ENCODE assay signal across 33 mouse cellular contexts in the genomic region with DNA sequence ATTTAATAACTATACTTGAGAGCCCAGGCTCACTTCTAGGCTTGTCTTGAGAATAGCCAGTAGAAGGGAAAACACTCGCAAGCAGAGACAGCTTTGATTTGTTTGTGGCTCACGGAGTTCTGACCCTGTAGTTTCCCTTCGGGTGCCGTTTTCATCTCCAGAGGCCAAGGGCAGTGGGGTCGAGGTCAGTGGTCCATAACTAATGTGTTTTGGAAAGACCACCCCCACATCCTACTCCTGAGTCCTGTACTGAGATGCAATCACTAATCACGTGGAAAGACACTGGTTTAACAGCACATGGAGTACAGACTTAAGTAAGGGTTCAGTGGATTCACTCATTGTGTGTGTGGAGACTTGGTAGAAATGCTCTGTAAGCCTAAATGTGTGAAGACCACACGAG. TPM values are rescaled to one million over a fixed set of nuclear protein-coding genes. Genes with fewer than 3 reads are reported as not detected.
DNase-seq lines count a peak whose midpoint lies in the region; ATAC-seq and TF ChIP-seq lines count a peak whose summit lies in the region.
"Had no signal": no experiment of that assay in that cellular context is flagged by ENCODE, and none has a peak within 500 bp of the region (broad histone marks: within the 10 kb centered on the region; RNA-seq: fewer than 3 reads in every experiment).

No protein-coding gene starts in this region.

- H3K4me3 ChIP-seq in kidney, embryonic 15.5 days (replicated peaks), result no peak overlapping the region
- H3K4me3 ChIP-seq in neural tube, embryonic 15.5 days (replicated peaks), result no peak overlapping the region
- no peak overlapping the region for H3K4me3 ChIP-seq in embryonic facial prominence, embryonic 10.5 days
- H3K4me3 ChIP-seq in left cerebral cortex, adult 2 months, result no peak overlapping the region
- H3K4me3 ChIP-seq: embryonic facial prominence, embryonic 12.5 days; embryonic facial prominence, embryonic 15.5 days; heart, embryonic 12.5 days; heart, embryonic 15.5 days; hindbrain, embryonic 10.5 days; hindbrain, embryonic 13.5 days had no signal

- H3K27me3 ChIP-seq in kidney, embryonic 15.5 days, result peaks cover 61% of the 10 kb centered on the region
- peaks cover 53% of the 10 kb centered on the region for H3K27me3 ChIP-seq in neural tube, embryonic 15.5 days (replicated peaks)
- peaks cover 89% of the 10 kb centered on the region for H3K27me3 ChIP-seq in embryonic facial prominence, embryonic 10.5 days (replicated peaks; ENCODE audit: low read depth, poor library complexity, severe bottlenecking)

- DNase-seq in kidney, postnatal 25 days, result no peak
- peak; percentile 18 for DNase-seq in neural tube, embryonic 10.5 days (ENCODE audit: extremely low spot score, low spot score)
- DNase-seq in embryo, embryonic 10.5 days (ENCODE audit: low spot score), result peak; percentile 66
- DNase-seq in embryonic facial prominence, embryonic 10.5 days (ENCODE audit: low spot score), result peak; percentile 15
- DNase-seq in left cerebral cortex, adult 2 months (ENCODE audit: extremely low spot score in 1 of 2, low spot score in 2 of 2), result no peak
- DNase-seq: adrenal gland, adult 2 months; adrenal gland, postnatal 14 days; B cell, adult 2 months; cerebellum, adult 11-12 months; cerebellum, adult 8-10 months; cerebellum, postnatal 36 days; gastrocnemius, postnatal 25 days; heart, adult 18-20 months; heart, postnatal 10 days; heart, postnatal 36 days had no signal

- H3K4me2 ChIP-seq in kidney, embryonic 15.5 days, result no peak overlapping the region
- no peak overlapping the region for H3K4me2 ChIP-seq in neural tube, embryonic 15.5 days
- H3K4me2 ChIP-seq: embryonic facial prominence, embryonic 12.5 days; embryonic facial prominence, embryonic 15.5 days; heart, embryonic 12.5 days; heart, embryonic 15.5 days; hindbrain, embryonic 13.5 days had no signal

- H3K4me1 ChIP-seq in kidney, embryonic 15.5 days, result peaks cover 16% of the 10 kb centered on the region
- peaks cover 24% of the 10 kb centered on the region for H3K4me1 ChIP-seq in neural tube, embryonic 15.5 days
- H3K4me1 ChIP-seq in embryonic facial prominence, embryonic 10.5 days, result peaks cover 27% of the 10 kb centered on the region
- H3K4me1 ChIP-seq: embryonic facial prominence, embryonic 15.5 days; heart, embryonic 12.5 days had no signal

- H3K9me3 ChIP-seq in kidney, embryonic 15.5 days (replicated peaks), result no peaks in the 10 kb centered on the region
- H3K9me3 ChIP-seq in neural tube, embryonic 15.5 days (replicated peaks), result no peaks in the 10 kb centered on the region
- H3K9me3 ChIP-seq in embryonic facial prominence, embryonic 10.5 days, result no peaks in the 10 kb centered on the region
- H3K9me3 ChIP-seq: embryonic facial prominence, embryonic 12.5 days; embryonic facial prominence, embryonic 15.5 days; G1E; heart, embryonic 12.5 days; heart, embryonic 15.5 days; hindbrain, embryonic 10.5 days; hindbrain, embryonic 13.5 days had no signal

- H3K9ac ChIP-seq in kidney, embryonic 15.5 days, result no peak overlapping the region
- no peak overlapping the region for H3K9ac ChIP-seq in neural tube, embryonic 15.5 days (replicated peaks)
- H3K9ac ChIP-seq: embryonic facial prominence, embryonic 12.5 days; embryonic facial prominence, embryonic 15.5 days; forebrain, postnatal 0 days; heart, embryonic 12.5 days; heart, embryonic 15.5 days; hindbrain, embryonic 13.5 days had no signal

- ATAC-seq in kidney, embryonic 15.5 days (replicated peaks; ENCODE audit: low FRiP score), result 0 out of 2 replicates have a peak, but pooled peaks have one; percentile 12
- ATAC-seq in neural tube, embryonic 15.5 days (ENCODE audit: low FRiP score), result no peak
- ATAC-seq: forebrain, embryonic 14.5 days; forebrain, postnatal 0 days; hindbrain, embryonic 16.5 days had no signal

- intact Hi-C loops in left cerebral cortex, adult 2 months (cut with DNase I), result no loop called here

- H3K27ac ChIP-seq in kidney, embryonic 15.5 days, result no peak overlapping the region
- H3K27ac ChIP-seq in neural tube, embryonic 15.5 days (replicated peaks), result no peak overlapping the region
- H3K27ac ChIP-seq in embryonic facial prominence, embryonic 10.5 days (replicated peaks), result no peak overlapping the region
- no peak overlapping the region for H3K27ac ChIP-seq in left cerebral cortex, adult 2 months
- H3K27ac ChIP-seq: embryonic facial prominence, embryonic 12.5 days; embryonic facial prominence, embryonic 15.5 days; heart, embryonic 15.5 days; hindbrain, embryonic 10.5 days; hindbrain, embryonic 13.5 days had no signal

- no peaks in the 10 kb centered on the region for H3K36me3 ChIP-seq in kidney, embryonic 15.5 days
- no peaks in the 10 kb centered on the region for H3K36me3 ChIP-seq in neural tube, embryonic 15.5 days
- no peaks in the 10 kb centered on the region for H3K36me3 ChIP-seq in embryonic facial prominence, embryonic 10.5 days (replicated peaks)
- H3K36me3 ChIP-seq: embryonic facial prominence, embryonic 12.5 days; embryonic facial prominence, embryonic 15.5 days; G1E; heart, embryonic 12.5 days; heart, embryonic 15.5 days; hindbrain, embryonic 10.5 days; hindbrain, embryonic 13.5 days had no signal

- WGBS in kidney, embryonic 15.5 days, result 13% methylated on average over 7 of the region's 7 CpGs
- WGBS in neural tube, embryonic 15.5 days, result 35% methylated on average over 7 of the region's 7 CpGs
- 32% methylated on average over 7 of the region's 7 CpGs for WGBS in embryonic facial prominence, embryonic 10.5 days

- no peak for TF ChIP-seq CTCF in left cerebral cortex, adult 2 months (IDR thresholded peaks at IDR 0.05)

RNA-seq across cellular contexts. Expression of a gene that starts 56.0 kb away (rescaled TPM):
- polyA plus RNA-seq in kidney, embryonic 15.5 days (2015; fragmentation: Nextera tagmentation; extraction: Ambion mirVana), result not detected in 2 replicates
- polyA plus RNA-seq in neural tube, embryonic 15.5 days (2015; fragmentation: Nextera tagmentation; extraction: Ambion mirVana), result not detected in 2 replicates
- not detected in 2 replicates for polyA plus RNA-seq in embryonic facial prominence, embryonic 10.5 days (2016; fragmentation: Nextera tagmentation; extraction: Ambion mirVana)
- total RNA-seq in left cerebral cortex, adult 2 months (2021), result not detected
- total RNA-seq: adrenal gland, adult 2 months; adrenal gland, postnatal 14 days; adrenal gland, postnatal 4 days; CH12.LX; gastrocnemius, adult 8-10 months; gastrocnemius, postnatal 25 days; heart, adult 18-20 months; heart, postnatal 10 days; heart, postnatal 36 days had no signal
- polyA plus RNA-seq: adrenal gland, adult 2 months; cortical plate, adult 2 months; embryonic facial prominence, embryonic 12.5 days; embryonic facial prominence, embryonic 15.5 days; forebrain, embryonic 11.5 days; forebrain, embryonic 14.5 days; forebrain, postnatal 0 days; G1E; gonadal fat pad, adult 2 months; heart, embryonic 12.5 days; heart, embryonic 15.5 days; hindbrain, embryonic 10.5 days had no signal

Comparison
In these comparisons a context has a peak if more than half of its experiments do, and no peak if none do; other contexts are left out.
1. DNase-seq: peak in neural tube, embryonic 10.5 days (single experiment), embryo, embryonic 10.5 days (single experiment) and embryonic facial prominence, embryonic 10.5 days (single experiment); none in kidney, postnatal 25 days (0 of 2) and left cerebral cortex, adult 2 months (0 of 2).